Mouse (Mus musculus): ENCODE measurements around the gene Sstr2.

The Sstr2 gene

GRCm38 (mm10) chr11:113656511-113656932, 37.4 kb downstream of the Sstr2 start:
- DNase-seq (ENCODE audit: low read depth, low spot score) = no peak

DNA sequence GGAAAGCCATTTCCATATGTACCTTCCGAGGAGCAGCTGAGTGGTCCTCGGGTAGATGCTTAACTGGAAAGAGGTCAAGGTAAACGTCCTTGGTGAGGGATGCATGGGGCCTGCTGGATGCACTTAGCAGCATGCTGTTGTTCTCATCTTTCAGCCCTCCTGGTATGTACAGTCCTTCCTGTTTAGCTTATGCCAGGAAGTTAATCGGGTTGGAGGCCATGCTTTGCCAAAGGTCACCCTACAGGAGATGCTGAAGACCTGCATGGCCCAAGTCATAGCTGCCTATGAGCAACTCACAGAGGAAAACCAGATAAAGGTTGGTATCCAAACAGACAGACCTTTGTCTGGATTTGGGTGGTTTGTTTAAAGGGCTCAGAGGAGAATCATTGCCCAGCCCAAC, 38.1 kb downstream of the Sstr2 start:
- DNase-seq (ENCODE audit: low read depth, low spot score) = no peak

GRCm38 (mm10) chr11:113658319-113658718, 39.2 kb downstream of the Sstr2 start:
- DNase-seq (ENCODE audit: low read depth, low spot score) = no peak

DNA sequence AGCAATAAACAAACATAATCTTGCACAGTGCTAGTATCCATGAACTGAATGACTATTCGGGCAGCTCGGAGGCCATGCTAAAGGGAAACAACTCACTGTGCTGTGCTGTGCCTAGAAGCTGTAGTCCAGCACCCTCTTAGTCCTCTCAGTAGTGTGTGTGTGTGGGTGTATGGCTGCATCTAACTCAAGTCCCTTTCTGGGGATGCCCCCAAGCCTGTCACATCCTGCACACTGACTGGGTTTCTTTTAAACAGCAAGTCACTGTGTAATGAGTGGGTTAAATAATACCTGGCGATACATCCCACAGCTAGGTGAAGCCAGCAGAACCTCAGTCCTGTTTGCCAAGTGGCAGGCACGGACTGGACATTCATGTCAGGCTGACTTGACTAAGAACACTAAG, 39.6 kb downstream of the Sstr2 start:
- no peak for DNase-seq (ENCODE audit: low read depth, low spot score)

DNA sequence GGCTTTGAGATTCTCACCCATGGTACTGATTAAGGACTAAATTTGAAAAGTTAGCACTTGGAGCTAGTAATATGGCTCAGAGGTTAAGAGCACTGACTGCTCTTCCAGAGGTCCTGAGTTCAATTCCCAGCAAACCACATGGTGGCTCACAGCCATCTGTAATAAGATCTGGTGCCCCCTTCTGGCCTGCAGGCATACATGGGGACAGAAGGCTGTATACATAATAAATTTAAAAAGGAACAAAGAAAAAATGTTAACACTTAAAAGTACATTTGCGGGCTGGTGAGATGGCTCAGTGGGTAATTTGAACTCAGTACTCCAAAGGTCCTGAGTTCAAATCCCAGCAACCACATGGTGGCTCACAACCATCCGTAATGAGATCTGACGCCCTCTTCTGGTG, 41.1 kb downstream of the Sstr2 start:
- DNase-seq (ENCODE audit: low read depth, low spot score) = peak; percentile 38

GRCm38 (mm10) chr11:113660940-113661339, 41.8 kb downstream of the Sstr2 start:
- DNase-seq (ENCODE audit: low read depth, low spot score) = peak; percentile 64

DNA sequence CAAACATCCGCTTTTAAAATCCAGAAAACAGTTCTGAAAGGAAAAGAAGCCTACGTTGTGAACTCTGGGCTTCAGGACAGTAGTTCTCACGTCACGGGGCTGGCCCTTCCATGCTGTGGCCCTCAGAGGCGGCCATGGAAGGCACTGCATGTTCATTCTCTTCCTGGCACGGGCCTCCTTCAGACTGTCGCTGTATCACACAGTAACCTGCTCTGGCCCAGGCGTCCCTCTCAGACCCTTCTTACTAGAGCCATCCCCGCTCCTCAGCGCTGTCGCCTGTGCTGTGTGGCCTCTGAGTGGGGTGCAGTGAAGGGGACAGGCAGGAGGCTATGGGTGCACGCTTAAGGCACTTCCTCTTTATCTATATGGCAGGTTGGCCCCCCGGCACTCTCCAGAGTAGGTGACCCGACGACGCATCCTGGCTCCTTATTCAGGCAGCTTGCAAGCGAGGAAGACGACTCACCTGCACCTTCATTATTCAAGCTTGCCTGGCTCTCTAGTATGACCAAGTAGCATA, 42.8 kb downstream of the Sstr2 start:
- DNase-seq (ENCODE audit: low read depth, low spot score) = no peak

- DNase-seq (ENCODE audit: low read depth, low spot score) = no peak
Measured at GRCm38 (mm10) chr11:113664279-113664678, 45.1 kb downstream of the Sstr2 start.

GRCm38 (mm10) chr11:113666205-113666604, 47.1 kb downstream of the Sstr2 start:
- DNase-seq (ENCODE audit: low read depth, low spot score) = no peak

DNA sequence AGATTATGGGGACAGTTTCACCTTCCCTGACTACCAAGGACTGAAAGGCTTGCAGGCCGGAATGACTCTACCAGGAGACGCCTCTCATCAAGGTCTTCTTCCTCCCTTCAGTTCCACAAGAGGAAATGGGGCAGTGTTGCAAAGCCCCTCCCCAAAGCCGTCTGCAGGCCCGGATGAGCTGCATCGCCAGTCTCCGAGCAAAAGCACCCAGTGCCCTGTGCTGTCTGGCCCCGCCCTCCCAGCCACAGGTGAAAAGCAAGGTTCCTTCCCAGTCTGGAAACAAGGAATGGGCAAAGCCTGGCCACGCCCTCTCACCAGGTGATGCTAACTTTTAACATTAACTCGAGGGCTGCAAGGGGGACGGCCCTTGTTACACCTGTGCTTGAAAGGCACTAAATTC, 47.5 kb downstream of the Sstr2 start:
- DNase-seq (ENCODE audit: low read depth, low spot score) = no peak

DNA sequence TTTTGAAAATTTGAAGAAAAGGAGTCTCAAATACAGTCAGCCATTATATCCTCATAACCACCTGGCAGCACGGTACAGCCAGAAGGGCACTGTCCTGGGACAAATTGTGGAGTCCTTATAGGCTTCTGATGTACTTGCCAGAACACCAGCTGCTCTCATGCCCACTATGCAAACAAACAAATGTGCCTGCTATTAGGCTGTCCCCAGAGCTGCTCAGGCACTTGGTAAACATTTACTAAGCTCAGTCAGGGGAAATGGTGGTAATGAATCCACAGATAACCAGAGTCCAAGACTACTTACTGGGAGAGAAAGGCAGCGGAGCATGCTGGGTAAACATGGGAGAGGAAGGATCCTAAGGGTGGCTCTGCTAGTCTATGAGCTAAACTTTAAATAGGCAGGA, 48.0 kb downstream of the Sstr2 start:
- DNase-seq (ENCODE audit: low read depth, low spot score) = no peak

GRCm38 (mm10) chr11:113667704-113668103, 48.6 kb downstream of the Sstr2 start:
- no peak for DNase-seq (ENCODE audit: low read depth, low spot score)

DNA sequence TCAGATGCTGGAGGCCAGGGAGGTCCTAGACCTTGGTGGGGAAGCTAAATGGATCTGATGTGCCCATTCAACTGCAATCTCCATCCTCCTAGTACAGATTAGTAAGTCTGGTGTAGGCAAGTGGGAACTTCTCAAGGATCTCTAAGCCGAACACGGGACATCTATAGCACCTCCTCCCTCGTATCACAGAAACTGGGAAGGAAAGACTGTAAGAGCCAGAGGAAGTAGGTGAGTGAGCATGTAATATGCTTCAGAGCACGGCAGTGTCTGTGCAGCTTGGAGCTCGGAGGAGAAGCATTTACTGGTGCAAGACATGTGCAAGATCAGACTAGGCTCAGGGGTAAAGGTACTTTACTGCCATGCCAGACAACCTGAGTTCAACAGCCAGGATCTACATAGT, 49.7 kb downstream of the Sstr2 start:
- DNase-seq (ENCODE audit: low read depth, low spot score) = no peak

- DNase-seq (ENCODE audit: low read depth, low spot score) = no peak
Measured at GRCm38 (mm10) chr11:113669711-113670110, 50.6 kb downstream of the Sstr2 start.

DNA sequence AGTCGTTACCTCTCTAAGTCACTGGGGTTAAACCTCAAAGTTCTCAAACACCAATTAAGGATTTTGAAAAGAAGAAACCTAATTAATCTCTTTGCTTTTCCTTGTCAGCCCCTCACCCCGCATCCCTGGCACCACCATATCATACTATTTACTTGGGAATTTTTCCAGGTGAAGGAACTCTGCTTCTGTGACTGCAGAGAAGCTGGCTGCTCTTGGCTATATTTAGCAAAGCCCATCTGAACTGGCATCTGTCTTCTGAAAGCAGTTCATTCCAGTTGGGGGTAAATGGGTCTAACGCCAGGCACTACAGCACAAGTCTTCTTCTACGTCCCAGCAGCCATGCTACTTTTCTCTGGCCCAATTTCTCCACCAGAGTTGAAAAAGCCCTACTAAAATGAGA, 54.5 kb downstream of the Sstr2 start:
- DNase-seq (ENCODE audit: low read depth, low spot score) = no peak

- no peak for DNase-seq (ENCODE audit: low read depth, low spot score)
Measured at GRCm38 (mm10) chr11:113674595-113674994, 55.5 kb downstream of the Sstr2 start.
